Mouse (Mus musculus) liver, embryonic 12.5 days (tissue): ENCODE results near the gene Grsf1. TPM values are rescaled to one million over a fixed set of nuclear protein-coding genes. Genes with fewer than 3 reads are reported as not detected.

ENCODE experiments used
- ATAC-seq: fragments of 200-750 bp; cut with Nextera tagmentation; 2 replicates; pipeline ENCODE4 v1.8.0; 2017; ENCODE audit warnings: moderate number of reproducible peaks, mild to moderate bottlenecking, moderate library complexity
- H3K27ac ChIP-seq: fragments of 300-500 bp; sonication (generic); 2 replicates; pipeline ENCODE4 v1.5.1; 2016; ENCODE audit warnings: mild to moderate bottlenecking
- H3K27me3 ChIP-seq: fragments of 300-500 bp; sonication (generic); replicated peaks from 2 replicates; pipeline ENCODE4 v1.6.1; 2016; ENCODE audit warnings: mild to moderate bottlenecking, moderate library complexity
- H3K36me3 ChIP-seq: fragments of 300-500 bp; sonication (generic); 2 replicates; pipeline ENCODE4 v1.6.1; 2016; ENCODE audit warnings: mild to moderate bottlenecking, moderate library complexity
- H3K4me1 ChIP-seq: fragments of 300-500 bp; sonication (generic); 2 replicates; pipeline ENCODE4 v1.6.1; 2016
- H3K4me2 ChIP-seq: fragments of 300-500 bp; sonication (generic); 2 replicates; pipeline ENCODE4 v1.6.1; 2016; ENCODE audit warnings: mild to moderate bottlenecking, moderate library complexity
- H3K4me3 ChIP-seq: fragments of 300-500 bp; sonication (generic); 2 replicates; pipeline ENCODE4 v1.5.1; 2016; ENCODE audit warnings: mild to moderate bottlenecking, moderate library complexity
- H3K9ac ChIP-seq: fragments of 300-500 bp; sonication (generic); 2 replicates; pipeline ENCODE4 v1.6.1; 2016; ENCODE audit warnings: mild to moderate bottlenecking, moderate library complexity
- H3K9me3 ChIP-seq: fragments of 300-500 bp; sonication (generic); replicated peaks from 2 replicates; pipeline ENCODE4 v1.6.1; 2016; ENCODE audit warnings: mild to moderate bottlenecking, moderate library complexity
- WGBS: fragments of 180-500 bp; shearing (Covaris S2); methylation state at CpG from one replicate; pipeline ENCODE4 v1.1.7; 2016; ENCODE audit not compliant: insufficient replicate concordance; 5-methylcytosine and 5-hydroxymethylcytosine counted together
- polyA plus RNA-seq: library from polyadenylated mRNA; unstranded; fragments of >200 nt; fragmentation: Nextera tagmentation; extraction: Ambion mirVana; gene quantifications from 2 replicates; pipeline ENCODE4 v1.2.1, GENCODE M21; 2016

The Grsf1 gene
- polyA plus RNA-seq, 1 experiment from 2014 or later = 47.0 TPM

- Histone ChIP-seq H3K4me2 (no peak overlapping the region), H3K27ac (no peak overlapping the region), H3K27me3 (no peaks in the 10 kb centered on the region), H3K4me1 (no peaks in the 10 kb centered on the region), H3K9ac (no peak overlapping the region), H3K9me3 (no peaks in the 10 kb centered on the region), H3K36me3 (no peaks in the 10 kb centered on the region), H3K4me3 (no peak overlapping the region)
- ATAC-seq = no peak
- 61% methylated on average over 4 of the region's 4 CpGs for WGBS
These were observed 26.1 kb upstream of the Grsf1 start for GRCm38 (mm10) chr5:88702041-88702440.

DNA sequence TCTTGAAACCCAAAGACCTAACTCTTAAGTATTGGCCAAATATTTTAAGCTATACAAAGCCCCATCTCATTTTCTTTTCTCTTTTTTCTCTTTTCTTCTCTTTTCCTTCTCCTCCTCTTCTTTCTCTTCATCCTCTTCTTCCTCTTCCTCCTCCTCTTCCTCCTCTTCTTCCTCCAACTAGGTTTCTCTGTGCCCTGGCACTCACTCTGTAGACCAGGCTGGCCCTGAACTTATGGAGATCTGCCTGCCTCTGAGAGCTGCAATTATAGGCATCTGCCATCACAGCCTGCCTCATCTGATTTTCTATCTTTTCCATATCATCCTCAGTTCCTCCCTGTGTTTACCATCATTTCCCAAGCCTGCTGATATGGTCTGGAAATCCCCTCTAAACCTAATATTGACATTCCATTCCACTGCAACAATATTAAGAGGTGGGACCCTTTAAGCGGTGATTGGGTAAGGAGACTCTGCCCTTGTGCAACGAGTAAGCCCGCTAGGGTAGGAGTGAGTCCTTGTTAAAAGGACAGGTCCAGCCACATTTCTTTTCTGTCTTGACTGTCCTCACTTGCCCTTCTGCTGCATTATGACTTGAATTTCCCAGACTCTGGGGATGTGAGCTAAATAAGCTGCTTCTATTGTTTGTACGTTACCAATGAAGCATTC is 23.4 kb upstream of the Grsf1 start:
- no peak overlapping the region for H3K27ac ChIP-seq
- no peak overlapping the region for H3K9ac ChIP-seq
- H3K36me3 ChIP-seq = no peaks in the 10 kb centered on the region
- H3K4me2 ChIP-seq = no peak overlapping the region
- no peaks in the 10 kb centered on the region for H3K4me1 ChIP-seq
- peak; percentile 46; the same call in 1 of the 2 replicates for ATAC-seq
- H3K9me3 ChIP-seq = no peaks in the 10 kb centered on the region
- no peak overlapping the region for H3K4me3 ChIP-seq
- WGBS = 69% methylated on average over 4 of the region's 4 CpGs
- H3K27me3 ChIP-seq = no peaks in the 10 kb centered on the region

- Histone ChIP-seq H3K27ac (no peak overlapping the region), H3K36me3 (no peaks in the 10 kb centered on the region), H3K4me3 (no peak overlapping the region), H3K4me1 (no peaks in the 10 kb centered on the region), H3K27me3 (no peaks in the 10 kb centered on the region), H3K4me2 (no peak overlapping the region), H3K9ac (no peak overlapping the region), H3K9me3 (no peaks in the 10 kb centered on the region)
- no peak for ATAC-seq
- 65% methylated on average over 5 of the region's 5 CpGs for WGBS
These were observed 21.3 kb upstream of the Grsf1 start for GRCm38 (mm10) chr5:88697291-88697690.

DNA sequence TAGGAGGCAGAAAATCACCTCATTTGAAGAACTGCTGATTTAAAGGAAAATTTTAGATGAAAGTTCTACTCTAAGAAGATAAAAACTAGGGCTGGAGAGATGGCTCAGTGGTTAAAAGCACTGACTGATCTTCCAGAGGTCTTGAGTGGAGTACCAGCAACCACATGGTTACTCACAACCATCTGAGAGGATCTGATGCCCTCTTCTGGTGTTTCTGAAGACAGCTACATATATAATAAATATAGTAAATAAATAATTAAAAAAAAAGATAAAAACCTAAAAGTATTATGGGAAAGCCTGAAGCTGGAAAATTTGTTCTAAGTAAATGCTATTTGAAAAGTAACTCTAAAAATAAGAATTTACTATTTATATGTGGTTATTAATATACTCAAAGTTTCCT is 17.1 kb upstream of the Grsf1 start:
- no peak overlapping the region for H3K27ac ChIP-seq
- no peaks in the 10 kb centered on the region for H3K9me3 ChIP-seq
- ATAC-seq = no peak
- peaks cover 13% of the 10 kb centered on the region for H3K4me1 ChIP-seq
- H3K9ac ChIP-seq = no peak overlapping the region
- no peaks in the 10 kb centered on the region for H3K36me3 ChIP-seq
- H3K4me2 ChIP-seq = no peak overlapping the region
- H3K4me3 ChIP-seq = no peak overlapping the region
- no peaks in the 10 kb centered on the region for H3K27me3 ChIP-seq

DNA sequence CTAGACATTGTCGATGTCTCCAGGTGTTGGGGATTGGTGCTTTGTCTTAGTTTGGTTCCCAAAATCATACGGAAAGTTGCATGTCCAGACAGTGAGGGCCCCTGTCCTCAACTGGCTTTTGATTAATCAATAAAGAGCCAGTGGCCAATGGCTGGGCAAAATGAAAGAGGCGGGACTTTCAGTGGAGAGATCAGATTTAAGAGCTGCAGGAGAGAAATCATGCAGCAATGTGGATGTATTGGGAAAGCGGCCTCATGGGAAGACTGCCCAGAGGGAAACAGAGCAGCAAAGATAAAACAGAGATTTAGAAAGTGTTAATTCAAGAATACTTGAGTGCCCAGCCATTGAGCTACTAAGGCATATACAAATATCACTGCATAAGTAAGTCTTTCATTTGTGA is 16.6 kb upstream of the Grsf1 start:
- peaks cover 14% of the 10 kb centered on the region for H3K4me1 ChIP-seq
- no peaks in the 10 kb centered on the region for H3K36me3 ChIP-seq
- H3K27ac ChIP-seq = no peak overlapping the region
- no peaks in the 10 kb centered on the region for H3K27me3 ChIP-seq
- WGBS = 80% methylated on average over 4 of the region's 4 CpGs
- no peak for ATAC-seq
- H3K9ac ChIP-seq = no peak overlapping the region
- H3K4me3 ChIP-seq = no peak overlapping the region
- H3K4me2 ChIP-seq = no peak overlapping the region
- H3K9me3 ChIP-seq = no peaks in the 10 kb centered on the region

DNA sequence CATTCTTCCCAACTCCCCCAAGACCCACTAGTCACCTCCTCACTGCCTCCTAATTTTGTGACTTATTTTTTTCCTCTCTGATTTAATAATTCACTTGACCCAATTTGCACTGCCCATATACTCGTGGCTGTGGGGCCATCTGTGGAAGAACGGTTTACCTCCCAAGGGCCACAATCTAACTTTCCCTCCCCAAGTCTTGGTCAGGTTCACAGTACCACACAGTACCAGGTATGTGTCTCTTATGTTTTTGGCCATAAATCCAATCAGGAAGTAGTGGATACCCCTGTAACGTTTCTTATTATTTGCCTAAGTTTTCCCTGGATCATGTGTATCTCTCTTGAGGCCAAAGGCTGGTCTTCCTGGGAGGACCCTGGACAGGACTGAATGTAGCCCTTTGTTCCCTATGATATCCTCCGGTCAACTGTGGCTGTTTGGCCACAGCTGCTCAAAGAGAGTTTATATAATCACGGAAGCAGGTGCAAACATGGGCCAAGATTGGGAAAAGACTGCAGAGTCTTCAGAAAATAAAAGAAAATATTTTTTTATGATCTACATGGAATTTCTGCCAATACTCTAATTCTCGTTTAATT is 15.6 kb upstream of the Grsf1 start:
- 61% methylated on average over 6 of the region's 6 CpGs for WGBS
- Histone ChIP-seq H3K9me3 (no peaks in the 10 kb centered on the region), H3K4me2 (no peak overlapping the region), H3K27ac (no peak overlapping the region), H3K4me3 (no peak overlapping the region), H3K27me3 (0 out of 2 replicates have a peak, but pooled peaks cover 6% of the 10 kb centered on the region), H3K4me1 (peaks cover 14% of the 10 kb centered on the region), H3K36me3 (no peaks in the 10 kb centered on the region), H3K9ac (no peak overlapping the region)
- no peak for ATAC-seq

- Histone ChIP-seq H3K27me3 (peaks cover 9% of the 10 kb centered on the region; the same call in 1 of the 2 replicates), H3K36me3 (no peaks in the 10 kb centered on the region), H3K27ac (no peak overlapping the region), H3K4me2 (no peak overlapping the region), H3K9ac (no peak overlapping the region), H3K9me3 (no peaks in the 10 kb centered on the region), H3K4me3 (no peak overlapping the region), H3K4me1 (peaks cover 17% of the 10 kb centered on the region)
- 64% methylated on average over 10 of the region's 10 CpGs for WGBS
- peak; percentile 27; the same call in 1 of the 2 replicates for ATAC-seq
These were observed 14.9 kb upstream of the Grsf1 start for GRCm38 (mm10) chr5:88690681-88691505.

DNA sequence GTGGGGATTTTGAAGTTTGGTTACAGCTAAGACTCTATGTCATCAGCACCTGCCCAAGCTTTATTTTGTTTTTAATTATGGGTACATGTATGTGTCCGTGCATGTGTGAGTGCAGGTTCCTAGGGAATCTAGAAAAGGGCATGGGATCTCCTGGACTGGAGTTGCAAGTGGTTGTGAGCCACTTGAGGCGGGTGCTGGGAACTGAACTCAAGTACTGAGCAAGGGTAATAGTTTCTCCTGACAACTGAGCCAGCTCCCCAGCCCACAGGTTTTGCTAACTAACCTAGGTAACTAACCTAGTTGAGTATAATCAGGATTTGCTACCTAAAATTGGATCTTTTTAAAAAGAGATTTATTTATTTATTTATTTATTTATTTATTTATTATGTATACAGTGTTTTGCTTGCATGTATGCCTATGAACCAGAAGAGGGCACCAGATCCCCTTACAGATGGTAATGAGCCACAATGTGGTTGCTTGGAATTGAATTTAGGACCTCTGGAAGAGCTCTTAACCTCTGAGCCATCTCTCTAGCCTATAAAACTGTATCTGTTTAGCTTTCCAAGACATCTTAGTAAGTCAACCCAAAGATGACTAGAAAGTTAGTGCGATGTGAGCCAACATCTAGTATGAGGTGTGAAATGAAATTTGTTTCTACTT is 13.4 kb upstream of the Grsf1 start:
- no peak overlapping the region for H3K27ac ChIP-seq
- peaks cover 24% of the 10 kb centered on the region for H3K4me1 ChIP-seq
- H3K4me3 ChIP-seq = no peak overlapping the region
- ATAC-seq = no peak
- peaks cover 24% of the 10 kb centered on the region for H3K27me3 ChIP-seq
- no peaks in the 10 kb centered on the region for H3K36me3 ChIP-seq
- 68% methylated on average over 3 of the region's 3 CpGs for WGBS
- H3K9ac ChIP-seq = no peak overlapping the region
- H3K4me2 ChIP-seq = no peak overlapping the region
- no peaks in the 10 kb centered on the region for H3K9me3 ChIP-seq

GRCm38 (mm10) chr5:88688583-88689187 is 12.7 kb upstream of the Grsf1 start:
- H3K9ac ChIP-seq = no peak overlapping the region
- H3K36me3 ChIP-seq = no peaks in the 10 kb centered on the region
- ATAC-seq = 0 out of 2 replicates have a peak, but pooled peaks have one; percentile 16
- H3K27me3 ChIP-seq = peaks cover 31% of the 10 kb centered on the region
- H3K27ac ChIP-seq = no peak overlapping the region
- H3K4me3 ChIP-seq = no peak overlapping the region
- no peaks in the 10 kb centered on the region for H3K9me3 ChIP-seq
- WGBS = 60% methylated on average over 15 of the region's 15 CpGs
- H3K4me2 ChIP-seq = no peak overlapping the region
- H3K4me1 ChIP-seq = peaks cover 24% of the 10 kb centered on the region

- no peak overlapping the region for H3K4me3 ChIP-seq
- ATAC-seq = no peak
- 61% methylated on average over 8 of the region's 8 CpGs for WGBS
These were observed 12.0 kb upstream of the Grsf1 start for GRCm38 (mm10) chr5:88687996-88688406.

GRCm38 (mm10) chr5:88685745-88686299 is 9.9 kb upstream of the Grsf1 start:
- H3K36me3 ChIP-seq = no peaks in the 10 kb centered on the region
- H3K9me3 ChIP-seq = no peaks in the 10 kb centered on the region
- no peak overlapping the region for H3K27ac ChIP-seq
- ATAC-seq = peak; percentile 48
- no peak overlapping the region for H3K4me2 ChIP-seq
- no peak overlapping the region for H3K9ac ChIP-seq
- H3K27me3 ChIP-seq = peaks cover 40% of the 10 kb centered on the region
- 35% methylated on average over 6 of the region's 6 CpGs for WGBS
- H3K4me3 ChIP-seq = no peak overlapping the region
- H3K4me1 ChIP-seq = peaks cover 24% of the 10 kb centered on the region

More at GRCm38 (mm10) chr5:88687996-88688406, 12.0 kb upstream of the Grsf1 start:
- Histone ChIP-seq H3K27me3 (peaks cover 38% of the 10 kb centered on the region), H3K36me3 (no peaks in the 10 kb centered on the region), H3K9ac (no peak overlapping the region), H3K4me2 (no peak overlapping the region), H3K9me3 (no peaks in the 10 kb centered on the region), H3K4me1 (peaks cover 24% of the 10 kb centered on the region), H3K27ac (no peak overlapping the region)
